Mouse (Mus musculus) lung, postnatal 0 days (tissue): ENCODE results near the gene Prkcd. TPM values are rescaled to one million over a fixed set of nuclear protein-coding genes. Genes with fewer than 3 reads are reported as not detected.
A peak's percentile ranks its signal among the peaks of the same experiment; 100 is the strongest.

Experiments used
- ATAC-seq: fragments of 200-750 bp; cut with Nextera tagmentation; 2 replicates; pipeline ENCODE4 v1.8.0; 2017; ENCODE audit warnings: moderate library complexity
- DNase-seq: peaks from one replicate; pipeline ENCODE4 v3.0.0-alpha.2; 2016; ENCODE audit warnings: low spot score
- H3K27ac ChIP-seq: fragments of 300-500 bp; sonication (generic); 2 replicates; pipeline ENCODE4 v1.5.1; 2014; ENCODE audit warnings: antibody characterized with exemption, mild to moderate bottlenecking, low read length, mixed read lengths
- H3K27me3 ChIP-seq: fragments of 300-500 bp; sonication (generic); replicated peaks from 2 replicates; pipeline ENCODE4 v1.6.1; 2014; ENCODE audit warnings: low read length, mixed read lengths; ENCODE audit not compliant: insufficient read depth
- H3K36me3 ChIP-seq: fragments of 300-500 bp; sonication (generic); 2 replicates; pipeline ENCODE4 v1.6.1; 2014; ENCODE audit warnings: low read length, mixed read lengths; ENCODE audit not compliant: insufficient read depth
- H3K4me1 ChIP-seq: fragments of 300-500 bp; sonication (generic); 2 replicates; pipeline ENCODE4 v1.6.1; 2014; ENCODE audit warnings: antibody characterized with exemption, low read depth, low read length, mixed read lengths; ENCODE audit not compliant: insufficient read depth
- H3K4me2 ChIP-seq: fragments of 300-500 bp; sonication (generic); replicated peaks from 2 replicates; pipeline ENCODE4 v1.6.1; 2014; ENCODE audit warnings: low read depth, mild to moderate bottlenecking, low read length, moderate library complexity, mixed read lengths
- H3K4me3 ChIP-seq: fragments of 300-500 bp; sonication (generic); 2 replicates; pipeline ENCODE4 v1.5.1; 2014; ENCODE audit warnings: low read depth, low read length
- H3K9ac ChIP-seq: fragments of 300-500 bp; sonication (generic); replicated peaks from 2 replicates; pipeline ENCODE4 v1.6.1; 2014; ENCODE audit warnings: low read depth, mild to moderate bottlenecking
- H3K9me3 ChIP-seq: fragments of 300-500 bp; sonication (generic); 2 replicates; pipeline ENCODE4 v1.6.1; 2016; ENCODE audit warnings: low read length, mixed read lengths
- CTCF ChIP-seq: IDR thresholded peaks from 2 replicates; pipeline ENCODE4 v1.5.1; 2016; ENCODE audit warnings: antibody characterized with exemption, mild to moderate bottlenecking
- EP300 ChIP-seq: IDR thresholded peaks from 2 replicates; pipeline ENCODE4 v1.6.1; 2016; ENCODE audit warnings: antibody characterized with exemption, mild to moderate bottlenecking, control low read depth
- WGBS: fragments of 180-500 bp; shearing (Covaris S2); extraction: QIAGEN DNeasy Blood & Tissue Kit; methylation state at CpG from one replicate; pipeline ENCODE4 v1.1.7; 2014; 5-methylcytosine and 5-hydroxymethylcytosine counted together
- polyA plus RNA-seq: library from polyadenylated mRNA; unstranded; fragments of >200 nt; fragmentation: Nextera tagmentation; extraction: Ambion mirVana; gene quantifications from 2 replicates; pipeline ENCODE4 v1.2.1, GENCODE M21; 2015

The Prkcd gene
- polyA plus RNA-seq, 1 experiment from 2014 or later, result 59.4 TPM

DNA sequence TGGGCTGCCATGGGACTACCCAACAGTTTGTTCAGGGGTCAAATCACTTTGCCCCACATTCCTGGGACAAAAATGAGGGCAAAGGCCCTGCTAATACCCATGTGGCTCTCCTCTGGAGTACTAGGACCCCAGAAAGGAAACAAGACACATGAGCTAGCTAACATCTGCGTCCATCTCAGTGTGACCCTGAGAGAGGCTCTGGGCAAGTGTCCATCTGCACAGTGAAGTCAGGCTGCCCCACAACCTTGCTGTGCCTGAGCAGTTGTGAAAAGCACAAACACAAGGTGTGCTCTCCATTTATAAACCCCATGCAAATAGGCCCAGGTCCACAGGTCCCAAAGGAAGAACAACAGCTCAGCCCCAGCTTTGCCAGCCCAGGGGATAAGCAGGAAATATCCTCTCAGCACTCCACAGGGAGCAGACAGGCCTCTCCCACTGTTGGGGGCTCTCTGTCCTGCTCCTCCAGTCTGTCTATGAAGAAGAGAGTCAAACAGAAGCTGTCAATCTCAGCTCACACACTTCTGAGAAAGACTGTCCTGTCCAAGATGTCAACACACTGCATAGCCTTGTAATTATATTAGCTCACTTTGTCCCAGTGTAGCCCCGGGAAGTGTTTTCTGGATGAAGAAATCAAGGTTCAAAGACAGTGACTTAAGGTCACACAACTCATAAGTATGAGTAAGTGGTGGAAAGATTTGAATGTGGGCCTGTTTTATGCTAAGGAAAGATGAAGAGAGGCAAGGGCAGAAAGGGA lies 12.9 kb downstream of the Prkcd start:
- Histone ChIP-seq H3K4me3 (no peak overlapping the region), H3K36me3 (0 out of 2 replicates have a peak, but pooled peaks cover 3% of the 10 kb centered on the region), H3K4me1 (peaks cover 5% of the 10 kb centered on the region; the same call in 1 of the 2 replicates), H3K9ac (no peak overlapping the region), H3K4me2 (no peak overlapping the region), H3K27ac (no peak overlapping the region), H3K27me3 (no peaks in the 10 kb centered on the region), H3K9me3 (no peaks in the 10 kb centered on the region)
- peak; percentile 16 for ATAC-seq
- 56% methylated on average over 2 of the region's 2 CpGs for WGBS
- no peak for TF ChIP-seq CTCF
- TF ChIP-seq EP300, result no peak
- no peak for DNase-seq

DNA sequence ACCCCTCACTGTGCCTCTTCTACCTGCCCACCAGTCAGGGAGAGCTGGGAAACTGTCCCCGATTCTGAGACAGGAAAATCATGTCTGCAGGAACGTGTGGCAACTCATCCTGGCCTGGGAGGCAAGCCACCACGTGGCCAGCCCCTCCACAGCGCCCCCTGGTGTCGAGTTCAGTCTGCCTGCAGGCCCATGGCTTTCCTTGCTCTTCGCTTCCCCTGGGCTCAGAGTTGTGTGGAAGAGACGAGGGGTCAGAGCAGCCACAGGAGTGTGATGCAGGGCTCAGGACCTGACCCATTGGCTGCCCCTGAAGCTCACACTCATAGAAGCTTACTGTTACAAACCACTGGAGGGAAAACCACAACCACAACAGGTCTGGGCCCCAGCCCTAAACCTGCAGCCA lies 13.5 kb downstream of the Prkcd start:
- H3K9me3 ChIP-seq, result no peaks in the 10 kb centered on the region
- no peak overlapping the region for H3K4me2 ChIP-seq
- H3K36me3 ChIP-seq, result 0 out of 2 replicates have a peak, but pooled peaks cover 3% of the 10 kb centered on the region
- no peaks in the 10 kb centered on the region for H3K27me3 ChIP-seq
- 24% methylated on average over 7 of the region's 7 CpGs for WGBS
- H3K27ac ChIP-seq, result no peak overlapping the region
- peak; percentile 38; the same call in 1 of the 2 replicates for ATAC-seq
- DNase-seq, result peak; percentile 83
- peaks cover 5% of the 10 kb centered on the region; the same call in 1 of the 2 replicates for H3K4me1 ChIP-seq
- TF ChIP-seq EP300, result no peak
- TF ChIP-seq CTCF, result peak; percentile 96
- H3K9ac ChIP-seq, result no peak overlapping the region
- H3K4me3 ChIP-seq, result no peak overlapping the region

DNA sequence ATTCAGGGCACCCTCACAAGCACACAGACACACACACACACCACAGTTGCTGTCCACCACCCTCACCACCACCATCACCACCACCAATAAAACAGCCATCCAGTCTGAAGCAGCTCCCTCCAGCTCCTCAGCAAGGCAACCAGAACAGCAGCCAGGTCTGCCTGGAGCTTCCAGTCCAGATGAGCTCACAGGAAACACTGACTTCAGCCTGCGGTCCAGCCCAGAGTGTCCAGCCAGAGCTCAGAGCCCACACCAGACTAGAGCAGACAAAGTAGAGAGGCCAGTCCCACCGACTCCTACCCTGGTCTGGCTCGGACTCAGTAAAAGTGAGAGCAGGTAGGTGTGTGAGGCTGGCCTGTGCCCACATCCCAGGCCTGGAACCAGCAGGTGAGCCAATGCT lies 15.1 kb downstream of the Prkcd start:
- Histone ChIP-seq H3K9ac (no peak overlapping the region), H3K4me3 (no peak overlapping the region), H3K4me1 (peaks cover 5% of the 10 kb centered on the region; the same call in 1 of the 2 replicates), H3K36me3 (0 out of 2 replicates have a peak, but pooled peaks cover 3% of the 10 kb centered on the region), H3K9me3 (no peaks in the 10 kb centered on the region), H3K27me3 (no peaks in the 10 kb centered on the region), H3K27ac (no peak overlapping the region), H3K4me2 (no peak overlapping the region)
- no peak for ATAC-seq
- no peak for DNase-seq
- 75% methylated on average over 3 of the region's 3 CpGs for WGBS
- TF ChIP-seq CTCF, result no peak
- TF ChIP-seq EP300, result no peak

DNA sequence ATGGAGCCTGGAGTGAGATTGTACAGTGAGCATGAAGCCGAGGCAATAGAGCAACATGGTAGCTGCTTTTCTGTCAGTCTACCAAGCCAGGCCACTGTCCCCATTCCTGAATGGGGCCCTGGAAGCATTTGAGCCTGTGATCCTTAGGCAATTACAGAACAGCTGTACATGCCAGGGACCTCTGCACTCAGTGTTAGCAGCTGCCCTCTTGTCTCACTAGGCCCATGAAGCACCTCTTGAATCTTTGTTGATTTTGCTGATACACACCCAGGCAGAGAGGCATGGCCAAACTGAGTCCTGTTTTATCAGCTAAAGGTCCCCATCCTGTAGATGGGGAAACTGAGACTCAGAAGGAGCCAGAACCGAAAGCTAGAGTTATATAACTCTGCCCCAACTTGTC lies 15.7 kb downstream of the Prkcd start:
- peak; percentile 71 for DNase-seq
- H3K36me3 ChIP-seq, result 0 out of 2 replicates have a peak, but pooled peaks cover 3% of the 10 kb centered on the region
- no peak for TF ChIP-seq CTCF
- no peak for TF ChIP-seq EP300
- H3K4me3 ChIP-seq, result no peak overlapping the region
- H3K4me1 ChIP-seq, result peaks cover 5% of the 10 kb centered on the region; the same call in 1 of the 2 replicates
- H3K27ac ChIP-seq, result no peak overlapping the region
- H3K4me2 ChIP-seq, result no peak overlapping the region
- WGBS, result 54% methylated on average over 2 of the region's 2 CpGs
- no peak overlapping the region for H3K9ac ChIP-seq
- H3K27me3 ChIP-seq, result no peaks in the 10 kb centered on the region
- ATAC-seq, result peak; percentile 74
- H3K9me3 ChIP-seq, result no peaks in the 10 kb centered on the region

DNA sequence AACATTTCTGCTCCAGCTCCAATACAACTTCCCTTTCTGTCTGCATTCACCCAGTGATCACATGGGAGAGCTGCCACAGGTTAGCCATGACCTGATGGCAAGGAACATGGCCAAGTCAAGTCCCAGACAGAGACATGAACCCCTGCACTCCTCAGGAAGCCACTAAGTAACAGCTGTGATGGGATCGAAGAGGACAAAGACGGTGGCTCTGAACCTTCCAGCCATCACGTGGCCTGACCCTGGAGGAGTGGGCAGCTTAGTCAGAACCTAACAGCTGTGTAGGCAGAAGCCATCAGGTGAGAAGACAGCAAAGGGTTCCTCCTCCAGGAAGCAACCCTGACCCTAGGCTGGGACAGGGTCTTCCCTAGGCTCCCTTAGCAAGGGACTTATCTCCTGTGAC lies 16.5 kb downstream of the Prkcd start:
- 84% methylated on average over 3 of the region's 3 CpGs for WGBS
- H3K36me3 ChIP-seq, result 0 out of 2 replicates have a peak, but pooled peaks cover 3% of the 10 kb centered on the region
- DNase-seq (no peak), ATAC-seq (no peak)
- H3K9me3 ChIP-seq, result no peaks in the 10 kb centered on the region
- no peak overlapping the region for H3K4me3 ChIP-seq
- no peaks in the 10 kb centered on the region for H3K27me3 ChIP-seq
- peaks cover 5% of the 10 kb centered on the region; the same call in 1 of the 2 replicates for H3K4me1 ChIP-seq
- no peak overlapping the region for H3K27ac ChIP-seq
- H3K4me2 ChIP-seq, result no peak overlapping the region
- no peak overlapping the region for H3K9ac ChIP-seq
- TF ChIP-seq CTCF (no peak), EP300 (no peak)

DNA sequence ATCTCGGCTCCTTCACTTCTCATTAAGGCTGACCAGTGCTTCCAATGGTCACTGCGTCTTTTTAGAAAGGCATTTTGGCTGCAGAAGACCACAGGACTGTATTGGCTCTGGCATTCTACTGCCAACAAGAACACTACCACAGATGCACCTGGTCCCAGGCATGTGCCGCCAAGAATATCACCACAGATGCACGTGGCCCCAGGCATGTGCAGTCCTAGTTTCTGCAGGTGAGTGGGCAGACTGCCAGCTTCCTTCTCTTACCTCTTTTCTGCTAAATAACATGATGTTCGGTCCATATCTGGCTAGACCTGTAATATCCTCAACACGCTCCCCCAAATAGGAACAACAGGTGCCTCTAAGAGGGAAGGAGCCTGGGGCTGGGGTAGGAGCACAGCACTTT lies 17.8 kb downstream of the Prkcd start:
- DNase-seq, result no peak
- no peak for ATAC-seq
- H3K9ac ChIP-seq, result no peak overlapping the region
- H3K4me1 ChIP-seq, result peaks cover 5% of the 10 kb centered on the region; the same call in 1 of the 2 replicates
- no peak overlapping the region for H3K4me2 ChIP-seq
- no peaks in the 10 kb centered on the region for H3K27me3 ChIP-seq
- no peak overlapping the region for H3K27ac ChIP-seq
- H3K9me3 ChIP-seq, result no peaks in the 10 kb centered on the region
- 81% methylated on average over 6 of the region's 6 CpGs for WGBS
- H3K4me3 ChIP-seq, result no peak overlapping the region
- no peak for TF ChIP-seq EP300
- TF ChIP-seq CTCF, result no peak
- 0 out of 2 replicates have a peak, but pooled peaks cover 3% of the 10 kb centered on the region for H3K36me3 ChIP-seq
